Mouse (Mus musculus): ENCODE measurements around the gene Abcc4. TPM values are rescaled to one million over a fixed set of nuclear protein-coding genes. Genes with fewer than 3 reads are reported as not detected.
"Not testable (repeated sequence)": the region's sequence is repeated elsewhere in the genome, so short reads cannot be mapped to it uniquely, and the experiment has no call there.

The Abcc4 gene
- total RNA-seq, 2 experiments from 2014 or later, result 7.8 to 10.0 TPM

DNA sequence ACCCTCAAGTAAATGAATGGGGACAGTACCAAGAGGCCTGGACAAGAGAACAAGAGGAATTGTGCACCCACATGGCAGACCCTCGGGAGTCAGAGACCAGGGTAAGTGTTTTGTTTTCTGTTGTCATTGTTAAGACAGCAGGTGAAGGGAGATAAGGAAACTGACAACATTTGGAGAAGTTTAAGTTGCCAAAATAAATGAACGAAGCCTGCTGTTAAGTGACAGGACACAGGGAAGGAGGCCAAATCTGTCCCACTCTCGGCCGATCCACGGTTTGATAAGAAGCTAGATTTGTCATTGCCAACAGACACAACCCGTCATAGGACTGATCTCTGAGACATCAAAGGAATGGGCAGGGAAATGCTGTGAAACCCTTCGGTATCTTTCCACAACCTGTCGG, 124.3 kb downstream of the Abcc4 start:
- DNase-seq (ENCODE audit: low spot score), result no peak

DNA sequence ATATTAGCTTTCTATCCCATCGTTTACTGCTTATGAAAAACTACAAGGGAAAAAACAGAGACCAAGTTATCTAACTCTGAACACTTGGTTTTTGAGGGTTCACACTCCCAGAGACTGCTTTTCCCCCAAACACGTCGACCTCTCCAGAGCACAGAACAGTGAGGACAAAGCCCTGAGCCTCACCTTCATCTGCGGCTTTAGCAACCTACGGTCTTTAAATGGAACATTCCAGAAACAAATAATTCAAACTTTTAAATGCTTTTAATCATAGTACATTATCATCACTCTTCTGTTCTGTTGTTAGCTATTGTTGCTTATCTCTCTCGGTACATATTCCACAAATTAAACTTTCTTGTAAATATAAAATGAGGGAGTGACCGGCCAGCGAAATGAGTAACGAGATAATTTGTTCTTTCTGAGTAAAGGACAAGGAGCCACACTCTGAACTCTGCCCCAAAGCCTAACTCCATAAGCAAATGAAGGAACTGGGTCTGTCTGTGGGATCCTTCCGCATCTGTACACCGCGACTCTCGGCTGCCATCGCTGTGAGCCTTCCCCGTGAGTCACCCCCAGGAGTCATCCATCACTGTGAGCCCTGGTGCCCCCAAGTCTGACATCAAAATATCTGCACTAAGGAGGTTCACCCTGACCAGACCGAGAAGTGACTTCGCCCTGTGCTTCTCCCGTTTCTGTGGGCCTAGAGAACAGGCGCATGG, 126.8 kb downstream of the Abcc4 start:
- no peak for DNase-seq (ENCODE audit: low spot score)

DNA sequence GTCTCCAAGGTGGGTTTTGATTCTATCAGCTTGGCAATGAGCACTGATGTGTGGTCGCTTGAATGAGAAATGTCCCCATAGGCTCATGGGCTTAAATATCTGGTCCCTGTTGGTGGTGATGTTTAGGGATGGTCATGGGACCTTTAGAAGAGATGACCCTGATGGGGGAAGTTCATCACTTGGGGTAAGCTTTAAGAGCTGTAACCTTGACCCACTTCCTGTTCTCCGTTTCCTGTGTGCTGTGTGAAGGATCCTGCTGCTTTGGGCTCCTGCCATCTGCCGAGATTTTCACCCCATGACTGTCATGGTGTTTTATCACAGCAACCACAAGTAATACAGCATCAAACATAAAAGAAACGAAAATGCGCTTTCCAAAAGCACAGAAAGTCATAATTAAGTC, 128.1 kb downstream of the Abcc4 start:
- no peak for DNase-seq (ENCODE audit: low spot score)

DNA sequence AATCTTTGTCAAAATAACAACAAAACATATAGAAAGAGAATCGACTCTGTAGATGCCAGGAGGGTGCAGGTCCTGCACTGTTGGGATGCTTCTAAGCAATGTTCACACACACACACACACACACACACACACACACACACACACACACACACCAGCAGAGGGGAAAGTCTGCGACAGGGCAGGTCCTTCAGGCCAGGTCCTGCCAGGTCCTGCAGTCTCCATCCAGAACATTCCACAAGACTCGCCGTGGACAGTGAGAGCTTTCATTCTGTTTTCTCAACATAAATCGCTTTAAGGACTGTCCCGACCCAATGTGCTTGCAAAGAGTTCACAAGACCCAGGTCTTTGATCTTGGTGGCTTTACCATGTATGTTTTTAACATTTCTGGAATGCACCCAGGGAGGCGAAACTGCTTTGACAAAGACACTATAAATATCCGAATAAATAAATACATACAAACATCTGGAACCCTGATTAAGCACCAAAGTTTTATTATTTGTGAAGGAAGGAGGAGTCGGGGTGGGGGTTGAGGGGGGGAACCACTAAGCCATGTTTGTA, 133.3 kb downstream of the Abcc4 start:
- DNase-seq (ENCODE audit: low spot score), result no peak

DNA sequence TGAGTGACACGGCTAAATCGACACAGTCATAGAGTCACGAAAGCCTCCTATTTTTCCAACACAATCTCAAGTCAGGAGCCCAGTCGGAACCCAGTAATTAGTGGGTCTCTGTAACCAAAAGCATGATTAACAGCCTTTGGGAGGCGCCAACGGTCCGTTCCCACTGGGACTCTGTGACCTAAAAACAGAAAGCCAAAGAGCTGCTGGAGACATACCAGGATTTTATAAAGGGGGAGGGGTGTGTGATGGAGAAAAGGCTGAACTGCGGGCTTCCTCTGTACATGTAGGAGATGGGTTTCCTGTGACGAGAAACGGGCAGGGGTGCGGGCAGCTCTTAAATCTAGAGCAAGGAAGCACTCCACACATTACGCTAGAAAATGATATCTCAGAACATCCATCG, 136.4 kb downstream of the Abcc4 start:
- no peak for DNase-seq (ENCODE audit: low spot score)

DNA sequence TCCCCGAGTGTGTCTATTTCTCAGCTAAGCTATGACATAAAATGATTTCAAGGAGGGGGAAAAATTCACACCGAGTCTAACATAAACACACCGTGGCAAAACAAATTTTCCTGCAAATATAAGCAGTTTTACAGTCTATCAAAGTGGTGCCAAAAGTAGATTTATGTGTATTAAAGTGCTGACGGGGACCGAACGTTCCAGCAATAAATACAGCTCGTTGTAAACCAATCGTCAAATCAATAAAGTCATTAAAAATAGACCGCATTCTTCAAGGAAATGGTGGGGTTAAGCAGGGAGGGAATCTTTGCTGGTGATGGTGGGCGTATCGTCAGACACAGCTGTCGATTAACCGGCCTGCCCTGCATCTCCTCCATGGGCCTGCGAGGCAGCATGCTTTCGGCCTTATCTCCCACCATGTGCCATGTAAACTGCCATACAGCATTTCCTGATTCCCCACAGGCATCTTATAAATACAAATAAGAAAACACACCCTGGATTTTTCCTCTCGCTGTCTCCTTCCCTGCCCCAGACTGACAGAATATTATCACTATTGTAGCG, 137.8 kb downstream of the Abcc4 start:
- no peak for DNase-seq (ENCODE audit: low spot score)

DNA sequence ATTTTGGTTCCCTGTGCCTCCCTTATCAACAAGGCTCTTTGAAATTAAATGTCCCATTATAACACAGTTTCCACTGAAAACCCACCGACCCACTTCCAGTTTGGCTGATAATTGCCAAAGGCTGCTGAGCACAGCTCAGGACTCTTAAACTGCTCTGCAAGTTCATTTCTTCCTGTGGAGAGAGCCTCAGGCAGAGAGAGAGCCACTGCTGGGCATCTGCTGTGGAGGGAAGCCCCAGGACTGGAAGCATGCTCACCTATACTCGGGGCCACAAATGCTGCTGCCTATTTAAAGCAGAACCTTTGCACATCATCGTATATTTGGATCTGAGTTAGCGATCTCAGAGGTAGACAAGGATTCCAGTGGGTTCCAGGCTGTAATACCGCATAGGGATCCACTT, 139.2 kb downstream of the Abcc4 start:
- DNase-seq (ENCODE audit: low spot score), result no peak

DNA sequence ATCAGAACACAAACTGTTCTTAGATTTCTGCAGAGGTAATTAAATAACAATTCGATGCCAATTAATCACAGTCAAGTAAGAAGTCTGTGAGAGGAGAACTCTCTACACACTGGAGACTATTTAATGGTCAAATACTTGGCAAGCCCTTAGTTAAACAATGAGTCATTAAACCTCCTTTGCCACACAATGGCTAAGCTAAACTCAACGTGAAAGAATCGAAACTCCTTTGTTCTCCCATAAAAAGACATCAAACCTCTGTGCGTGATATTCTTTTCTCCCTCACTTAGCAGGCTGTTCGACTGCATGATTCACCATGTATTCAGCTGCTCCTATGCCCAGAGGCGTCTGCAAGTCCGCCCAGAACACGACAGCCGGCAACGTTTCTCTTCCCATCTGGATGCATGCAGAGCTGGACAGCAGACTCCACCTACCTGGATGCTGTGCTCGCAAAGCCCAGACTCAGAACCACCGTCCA, 139.8 kb downstream of the Abcc4 start:
- no peak for DNase-seq (ENCODE audit: low spot score)

DNA sequence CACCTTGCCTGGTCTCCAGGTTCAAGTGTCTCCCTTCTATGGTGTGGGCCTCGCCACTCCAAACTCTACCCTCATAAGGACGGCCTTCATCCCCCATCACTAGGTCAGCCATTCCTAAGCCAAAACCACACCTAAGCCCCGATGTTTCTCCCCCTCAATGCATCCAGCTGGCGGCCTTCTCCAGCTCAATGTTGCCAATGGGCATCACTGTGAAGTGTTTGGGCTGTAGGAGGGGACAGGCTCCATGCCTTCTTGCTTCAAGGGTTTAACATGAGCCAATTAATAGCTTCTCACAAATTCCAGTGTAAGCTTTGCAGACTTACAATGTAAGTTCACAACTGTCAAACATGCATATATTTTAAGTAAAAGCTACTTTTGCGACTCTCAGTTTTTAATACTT, 140.3 kb downstream of the Abcc4 start:
- DNase-seq (ENCODE audit: low spot score), result no peak

DNA sequence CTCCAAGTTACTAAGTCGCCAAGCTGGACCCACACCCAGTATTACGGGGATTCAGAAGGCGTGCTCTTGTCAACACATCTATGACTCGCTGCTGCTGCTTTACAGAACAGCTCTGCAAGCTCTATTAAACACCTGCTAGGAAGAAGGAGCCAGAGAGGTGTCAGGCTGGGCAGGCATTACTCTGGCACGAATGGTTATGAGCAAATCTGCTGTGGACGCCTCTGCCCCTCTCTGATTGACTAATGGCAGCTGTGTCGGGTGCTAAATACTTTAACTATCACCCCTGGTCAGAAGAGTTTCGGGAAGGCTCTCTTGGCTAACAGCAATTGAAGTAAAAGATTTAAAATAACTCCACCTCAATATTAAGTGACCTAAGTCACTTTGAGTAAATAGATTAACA, 142.4 kb downstream of the Abcc4 start:
- DNase-seq (ENCODE audit: low spot score), result no peak

DNA sequence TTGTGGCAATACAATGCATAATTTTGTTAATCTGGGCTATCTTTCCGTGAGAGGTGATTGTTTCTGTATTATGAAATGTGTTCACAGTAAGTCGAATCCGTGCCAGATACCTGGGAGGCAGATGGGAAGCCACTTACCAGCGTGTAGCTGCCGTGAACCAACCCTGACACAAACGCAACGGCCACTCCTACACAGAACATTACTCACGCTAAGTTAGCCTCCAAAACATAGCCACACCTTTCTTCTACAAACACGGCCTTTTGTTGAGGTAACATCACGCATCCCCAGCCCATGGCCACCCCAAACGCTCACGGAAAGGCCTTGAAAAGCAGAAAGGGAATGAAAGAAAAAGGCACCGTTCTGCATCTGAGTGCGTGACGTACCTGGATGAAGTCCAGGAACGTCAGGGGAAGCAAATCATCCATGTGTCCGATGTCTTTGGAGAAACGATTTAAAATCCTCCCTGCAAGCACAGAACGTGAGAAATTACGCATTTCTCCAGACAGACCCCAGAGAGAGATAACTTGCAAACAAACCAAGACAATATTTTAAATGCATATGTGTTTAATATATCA, 153.0 kb downstream of the Abcc4 start:
- DNase-seq (ENCODE audit: low spot score), result no peak

DNA sequence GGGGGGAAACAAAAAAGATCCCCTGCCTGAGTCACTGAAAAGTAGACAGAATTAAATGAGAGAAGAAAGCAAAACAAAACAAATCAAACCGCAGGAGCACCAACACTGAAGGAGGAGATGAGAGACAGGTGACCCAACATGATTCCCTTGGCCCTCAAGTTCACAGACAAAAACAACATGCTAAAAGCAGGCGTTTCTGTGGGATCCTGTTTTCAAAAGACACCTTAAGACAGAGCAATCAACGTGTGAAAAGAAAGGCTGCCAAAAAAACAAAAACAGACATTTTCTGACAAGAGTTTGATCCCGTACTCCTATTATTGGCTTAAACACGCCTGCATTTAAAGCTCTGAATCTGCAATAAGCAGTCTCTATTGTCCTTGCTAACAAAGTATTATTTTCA, 153.6 kb downstream of the Abcc4 start:
- no peak for DNase-seq (ENCODE audit: low spot score)

DNA sequence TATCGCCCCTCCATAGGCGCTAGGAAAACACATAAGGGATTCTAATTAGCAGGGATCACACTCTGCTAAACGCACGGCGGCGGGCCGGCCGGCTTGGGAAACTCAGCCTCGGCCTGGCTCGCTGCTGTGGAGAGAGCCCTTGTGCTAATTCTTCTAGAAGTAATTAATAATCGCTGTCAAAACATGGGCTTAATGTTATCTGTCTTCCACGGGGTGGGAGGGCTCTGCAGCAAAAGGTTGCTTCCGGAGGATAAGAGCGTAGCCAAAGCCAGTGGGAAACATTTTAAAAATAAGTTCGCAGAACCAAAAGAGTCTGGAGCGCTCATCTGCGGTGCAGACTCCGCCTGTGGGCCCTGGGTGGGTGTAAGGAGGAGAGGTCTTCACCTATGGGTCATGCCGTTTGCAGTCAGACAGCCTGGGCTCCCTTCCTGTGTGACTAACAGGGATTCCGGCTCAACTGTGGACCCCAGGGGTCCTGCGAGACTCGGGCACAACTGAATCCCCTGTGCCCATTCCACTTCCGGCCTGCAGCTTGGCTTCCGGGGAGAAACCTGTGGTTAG, 154.2 kb downstream of the Abcc4 start:
- no peak for DNase-seq (ENCODE audit: low spot score)

DNA sequence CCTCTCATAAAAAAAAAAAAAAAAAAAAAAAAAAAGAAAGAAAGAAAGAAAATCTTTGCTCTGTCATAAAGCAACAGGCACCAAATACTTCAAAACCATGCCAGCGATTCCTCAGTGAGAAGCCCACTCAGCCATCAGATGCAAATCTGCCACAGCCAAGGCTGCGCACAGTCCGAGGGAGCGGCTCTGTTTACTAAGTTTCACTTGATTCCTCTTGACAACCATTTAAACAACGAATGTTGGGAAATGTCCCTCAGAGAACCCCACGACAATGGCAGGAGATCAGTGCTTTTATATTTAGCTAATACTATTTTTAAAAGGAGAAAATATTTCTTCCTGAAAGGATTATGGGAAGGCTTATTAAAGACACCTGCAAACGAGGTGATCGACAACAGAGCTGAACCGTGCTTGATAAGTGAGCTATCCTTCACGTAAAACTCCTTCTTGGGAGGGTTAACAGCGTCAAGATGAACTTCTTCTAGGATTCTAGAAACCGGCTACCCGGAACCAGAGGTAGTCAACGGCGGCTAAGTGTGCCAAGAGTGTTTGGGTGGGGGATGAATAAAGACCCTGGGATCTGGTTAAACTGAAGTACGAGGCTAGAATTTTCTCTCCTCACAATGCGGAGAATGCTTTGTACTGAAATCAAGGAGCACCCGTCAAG, 154.8 kb downstream of the Abcc4 start:
- DNase-seq (ENCODE audit: low spot score), result no peak

DNA sequence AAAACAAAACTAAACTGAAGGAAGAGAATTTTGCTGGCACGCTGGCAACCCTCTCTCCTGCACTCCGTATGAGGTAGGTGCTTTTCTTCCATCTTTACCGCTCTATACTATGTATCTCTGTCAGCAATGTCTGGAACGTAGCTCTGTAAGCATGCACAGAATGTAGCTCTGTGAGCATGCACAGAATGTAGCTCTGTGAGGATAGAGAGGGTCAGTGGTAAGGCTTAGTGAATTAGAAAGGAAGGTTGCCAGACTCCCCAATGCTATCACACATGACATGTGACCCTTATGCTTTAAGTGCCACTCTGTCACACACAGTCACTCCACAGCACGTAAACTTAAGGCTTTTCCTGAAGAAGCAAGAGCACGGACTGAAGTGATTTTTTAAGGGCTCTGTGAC, 161.5 kb downstream of the Abcc4 start:
- DNase-seq (ENCODE audit: low spot score), result no peak

DNA sequence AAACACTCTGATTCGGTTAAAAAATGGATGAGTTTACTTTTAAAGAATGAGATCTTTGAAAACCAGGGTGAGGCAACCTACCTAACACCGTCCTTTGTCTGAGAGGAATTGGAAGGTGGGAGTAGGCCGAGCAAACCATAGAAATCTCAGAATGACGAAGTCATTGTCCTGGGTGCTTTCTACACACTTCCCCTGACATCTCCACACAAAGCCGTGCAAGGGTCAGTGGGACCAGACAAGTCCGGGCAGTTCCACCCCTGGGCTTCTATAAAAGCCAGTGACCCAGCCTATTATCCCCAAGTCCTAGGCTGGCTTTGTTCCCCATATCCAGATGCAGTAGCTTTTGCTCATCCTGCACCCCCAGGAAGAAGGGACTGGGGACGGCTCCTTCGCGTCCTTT, 163.1 kb downstream of the Abcc4 start:
- DNase-seq (ENCODE audit: low spot score), result no peak

DNA sequence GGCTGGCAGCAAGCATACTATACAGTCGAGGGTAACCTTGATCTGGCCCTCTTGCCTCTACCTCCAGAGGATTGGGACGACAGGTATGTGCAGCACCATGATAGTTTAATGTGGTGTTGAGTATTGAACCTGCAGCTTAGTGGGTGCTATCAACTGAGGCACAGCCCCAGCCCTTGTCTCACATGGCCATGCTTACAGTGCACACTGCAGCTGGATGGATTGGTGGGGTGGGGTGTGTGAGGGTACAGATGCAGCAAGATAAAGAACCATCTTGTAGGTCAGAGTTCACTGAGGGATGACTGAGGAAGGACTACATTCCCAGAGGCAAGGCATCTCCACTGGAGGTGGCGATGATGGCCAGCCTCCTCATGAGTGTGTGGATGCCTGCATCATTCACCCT, 174.5 kb downstream of the Abcc4 start:
- no peak for DNase-seq (ENCODE audit: low spot score)

DNA sequence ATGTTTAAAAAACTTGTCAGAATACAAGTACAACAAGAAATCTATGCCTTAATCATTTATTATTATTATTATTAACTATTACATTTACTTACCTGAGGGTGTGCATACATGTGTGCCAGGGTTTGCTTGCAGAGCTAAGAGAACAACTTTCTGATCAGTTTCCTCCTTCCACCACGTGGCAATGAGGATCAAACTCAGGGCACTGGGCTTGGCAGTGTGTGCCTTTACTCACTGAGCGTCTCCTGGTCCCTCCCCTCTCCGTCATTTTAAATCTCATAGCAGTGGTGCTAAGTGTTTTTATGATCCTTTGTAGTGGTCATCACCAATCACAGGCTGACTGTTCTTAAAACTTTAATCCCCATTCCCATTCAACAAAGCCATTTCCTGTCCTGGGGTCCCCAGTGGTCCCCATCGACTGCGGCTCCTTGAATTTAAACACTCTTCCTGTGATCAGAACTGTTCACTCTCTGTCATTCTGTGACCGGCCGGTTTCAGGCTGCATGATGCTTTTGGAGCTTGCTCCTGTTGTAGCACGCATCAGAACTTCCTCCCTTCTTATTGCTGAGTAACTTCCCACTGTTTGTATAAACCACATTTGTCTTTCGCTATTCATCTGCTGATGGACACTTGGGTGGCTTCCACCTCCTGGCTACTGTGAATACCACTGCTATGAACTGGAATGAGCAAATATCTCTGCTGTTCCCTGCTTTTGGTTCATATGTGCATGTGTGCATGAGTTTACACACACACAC, 191.6 kb downstream of the Abcc4 start:
- DNase-seq (ENCODE audit: low spot score), result no peak

DNA sequence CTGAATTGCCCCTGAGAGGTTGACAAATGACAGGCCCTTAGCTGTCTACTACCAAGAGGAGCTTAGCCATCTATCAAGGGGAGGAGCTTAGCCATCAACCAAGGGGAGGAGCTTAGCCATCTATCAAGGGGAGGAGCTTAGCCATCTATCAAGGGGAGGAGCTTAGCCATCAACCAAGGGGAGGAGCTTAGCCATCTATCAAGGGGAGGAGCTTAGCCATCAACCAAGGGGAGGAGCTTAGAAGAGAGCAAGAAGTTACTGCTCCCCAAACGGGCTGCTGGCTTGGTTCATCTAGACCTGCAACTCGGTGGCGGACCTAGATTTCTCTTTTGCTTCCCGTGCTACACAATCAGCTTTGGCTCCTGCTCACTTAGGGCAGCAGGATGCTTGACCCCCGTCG, 194.3 kb downstream of the Abcc4 start:
- not testable (repeated sequence) for DNase-seq (ENCODE audit: low spot score)

DNA sequence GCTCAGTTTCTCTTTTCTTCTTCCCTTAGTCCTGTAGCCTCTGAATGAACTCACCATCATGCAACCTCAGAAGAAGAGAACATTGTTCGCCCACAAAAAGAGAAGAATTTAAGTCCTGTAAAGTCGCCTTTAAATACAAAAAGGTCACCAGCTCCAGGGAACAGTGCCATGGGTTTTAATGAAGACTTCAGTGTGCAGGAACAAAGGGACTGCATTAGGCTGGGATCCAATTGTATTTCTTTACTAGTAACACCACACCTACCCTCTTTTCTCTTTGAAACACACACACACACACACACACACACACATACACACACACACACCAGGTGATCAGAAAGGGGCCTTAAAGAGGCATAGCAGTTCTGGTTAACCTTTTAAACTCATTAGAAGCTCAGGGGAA, 195.2 kb downstream of the Abcc4 start:
- DNase-seq (ENCODE audit: low spot score), result no peak

DNA sequence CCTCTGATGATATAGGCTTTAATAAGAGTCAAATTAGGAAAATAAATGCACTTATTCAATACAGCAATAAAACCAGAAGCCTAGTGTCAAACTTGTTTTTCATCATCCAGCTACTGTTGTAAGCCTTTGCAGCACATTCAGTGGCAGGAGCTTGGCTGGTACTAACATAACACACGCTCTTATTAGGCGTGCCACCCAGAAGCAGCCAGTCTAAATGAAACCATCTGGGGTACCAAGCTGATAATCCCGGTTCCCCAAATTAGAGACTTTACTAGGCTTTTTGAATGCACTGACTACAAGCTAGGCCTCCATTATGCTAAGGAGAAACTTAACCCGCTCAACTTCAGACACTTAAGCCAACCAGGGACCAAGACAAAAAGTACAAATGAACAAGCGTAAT, 195.8 kb downstream of the Abcc4 start:
- no peak for DNase-seq (ENCODE audit: low spot score)
